Mouse (Mus musculus): ENCODE measurements around the gene Map3k6.

- TF ChIP-seq CTCF (IDR thresholded peaks at IDR 0.05; ENCODE audit: low read depth) (no peak), EP300 (IDR thresholded peaks at IDR 0.05; ENCODE audit: low read depth) (no peak)
Measured at GRCm38 (mm10) chr4:133256820-133257219, 16.2 kb downstream of the Map3k6 start.
